Mouse (Mus musculus): ENCODE data around the gene Atp5h. TPM values are rescaled to one million over a fixed set of nuclear protein-coding genes. Genes with fewer than 3 reads are reported as not detected.
A peak's percentile ranks its signal among the peaks of the same experiment; 100 is the strongest.

The Atp5h gene
- total and polyA plus RNA-seq, 2 experiments from 2014 or later, result 1,040 to 4,106 TPM

GRCm38 (mm10) chr11:115377254-115377653, 42.5 kb downstream of the Atp5h start:
- H3K27me3 ChIP-seq (ENCODE audit: control insufficient read depth, insufficient read depth, low read length), result no peaks in the 10 kb centered on the region
- no peak for ATAC-seq (ENCODE audit: insufficient read depth, low read depth)
- H3K27ac ChIP-seq (ENCODE audit: low read depth), result no peak overlapping the region
- TF ChIP-seq CTCF (IDR thresholded peaks at IDR 0.05; ENCODE audit: low read depth) (no peak), EP300 (IDR thresholded peaks at IDR 0.05; ENCODE audit: low read depth) (no peak)
- no peak overlapping the region for H3K4me3 ChIP-seq (ENCODE audit: low read depth, low read length)
- WGBS, result 80% methylated on average over 4 of the region's 4 CpGs
- H3K36me3 ChIP-seq (replicated peaks; ENCODE audit: control insufficient read depth, insufficient read depth, low read length), result no peaks in the 10 kb centered on the region
- no peak for DNase-seq (ENCODE audit: low spot score)
- no peak overlapping the region for H3K4me2 ChIP-seq (ENCODE audit: low read depth, low read length)
- no peak overlapping the region for H3K9ac ChIP-seq (replicated peaks; ENCODE audit: low read depth, low read length)
- H3K9me3 ChIP-seq (replicated peaks; ENCODE audit: control insufficient read depth, low read length), result no peaks in the 10 kb centered on the region; the same call in 1 of the 2 replicates
- peaks cover 13% of the 10 kb centered on the region for H3K4me1 ChIP-seq (ENCODE audit: control insufficient read depth, insufficient read depth)

DNA sequence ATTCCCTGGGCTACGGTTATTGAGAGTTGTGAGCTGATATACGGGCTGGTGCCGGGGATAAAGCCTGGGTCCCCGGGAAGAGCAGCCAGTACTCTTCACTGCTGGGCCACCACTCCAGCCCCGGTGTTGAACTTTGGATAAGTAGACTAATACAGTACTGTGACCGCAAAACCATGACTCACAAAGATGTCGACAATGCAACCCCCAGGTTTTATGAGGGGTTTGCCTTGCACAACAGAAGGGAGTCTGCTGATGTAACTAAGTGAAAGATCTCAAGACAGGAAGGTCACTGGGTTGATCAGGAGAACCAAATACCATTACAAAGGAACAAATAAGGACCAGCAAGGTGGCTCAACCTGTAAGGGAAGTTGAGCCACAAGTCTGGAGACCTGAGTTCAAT, 43.0 kb downstream of the Atp5h start:
- no peak for DNase-seq (ENCODE audit: low spot score)
- Histone ChIP-seq H3K27me3 (ENCODE audit: control insufficient read depth, insufficient read depth, low read length) (no peaks in the 10 kb centered on the region), H3K4me3 (ENCODE audit: low read depth, low read length) (no peak overlapping the region), H3K4me1 (ENCODE audit: control insufficient read depth, insufficient read depth) (peaks cover 12% of the 10 kb centered on the region; the same call in 1 of the 2 replicates), H3K9me3 (replicated peaks; ENCODE audit: control insufficient read depth, low read length) (no peaks in the 10 kb centered on the region; the same call in 1 of the 2 replicates), H3K27ac (ENCODE audit: low read depth) (no peak overlapping the region), H3K9ac (replicated peaks; ENCODE audit: low read depth, low read length) (no peak overlapping the region), H3K4me2 (ENCODE audit: low read depth, low read length) (no peak overlapping the region), H3K36me3 (replicated peaks; ENCODE audit: control insufficient read depth, insufficient read depth, low read length) (no peaks in the 10 kb centered on the region)
- TF ChIP-seq CTCF (IDR thresholded peaks at IDR 0.05; ENCODE audit: low read depth) (no peak), EP300 (IDR thresholded peaks at IDR 0.05; ENCODE audit: low read depth) (no peak)
- no peak for ATAC-seq (ENCODE audit: insufficient read depth, low read depth)
- WGBS, result 65% methylated on average over 7 of the region's 7 CpGs

DNA sequence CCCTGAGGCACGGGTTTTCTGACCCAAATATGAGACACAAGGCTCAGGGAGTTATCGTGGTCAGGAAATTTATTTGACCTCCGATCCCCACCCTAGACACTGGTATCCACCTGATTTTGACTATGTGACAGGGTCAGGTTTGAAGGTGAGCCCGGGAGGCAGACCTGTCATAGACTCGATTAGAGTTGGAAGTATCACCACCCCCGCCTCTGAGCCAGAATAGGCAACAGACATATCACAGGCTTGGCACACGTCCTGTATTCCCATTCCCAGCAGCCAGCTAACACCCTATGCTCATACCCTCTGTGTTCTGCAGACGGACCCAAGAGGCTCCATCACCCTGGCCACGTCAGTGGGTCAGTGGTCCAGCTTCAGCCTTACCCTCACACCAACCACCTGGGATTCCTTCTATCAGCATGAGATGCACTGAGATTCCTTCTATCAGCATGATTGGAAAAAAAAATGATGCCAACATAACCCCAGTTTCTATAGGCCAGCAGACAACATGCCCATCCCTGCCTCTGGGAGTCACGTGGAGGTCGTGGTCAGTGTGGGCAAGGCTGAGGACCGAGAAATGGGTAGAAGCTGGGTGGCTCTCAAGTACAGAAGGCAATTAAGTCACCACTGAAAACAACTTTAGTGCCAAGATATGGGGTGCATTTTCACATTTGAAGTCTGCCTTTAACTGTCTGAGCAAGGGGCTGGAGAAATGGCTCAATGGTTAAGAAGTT, 44.9 kb downstream of the Atp5h start:
- Histone ChIP-seq H3K9me3 (replicated peaks; ENCODE audit: control insufficient read depth, low read length) (no peaks in the 10 kb centered on the region; the same call in 1 of the 2 replicates), H3K4me1 (ENCODE audit: control insufficient read depth, insufficient read depth) (peaks cover 12% of the 10 kb centered on the region; the same call in 1 of the 2 replicates), H3K36me3 (replicated peaks; ENCODE audit: control insufficient read depth, insufficient read depth, low read length) (no peaks in the 10 kb centered on the region), H3K9ac (replicated peaks; ENCODE audit: low read depth, low read length) (no peak overlapping the region), H3K4me3 (ENCODE audit: low read depth, low read length) (peak overlapping the region; percentile 28; the same call in 1 of the 2 replicates), H3K27me3 (ENCODE audit: control insufficient read depth, insufficient read depth, low read length) (0 out of 2 replicates have a peak, but pooled peaks cover under 1% of the 10 kb centered on the region), H3K4me2 (ENCODE audit: low read depth, low read length) (peak overlapping the region; percentile 61), H3K27ac (ENCODE audit: low read depth) (no peak overlapping the region)
- WGBS, result 40% methylated on average over 12 of the region's 12 CpGs
- TF ChIP-seq CTCF (IDR thresholded peaks at IDR 0.05; ENCODE audit: low read depth) (no peak), EP300 (IDR thresholded peaks at IDR 0.05; ENCODE audit: low read depth) (no peak)
- no peak for DNase-seq (ENCODE audit: low spot score)
- peak; percentile 28; the same call in 1 of the 2 replicates for ATAC-seq (ENCODE audit: insufficient read depth, low read depth)

- H3K4me1 ChIP-seq (ENCODE audit: control insufficient read depth, insufficient read depth), result peaks cover 12% of the 10 kb centered on the region; the same call in 1 of the 2 replicates
Measured at GRCm38 (mm10) chr11:115373805-115374694, 45.7 kb downstream of the Atp5h start.

GRCm38 (mm10) chr11:115372737-115373136, 47.0 kb downstream of the Atp5h start:
- 40% methylated on average over 2 of the region's 2 CpGs for WGBS

More at GRCm38 (mm10) chr11:115373805-115374694, 45.7 kb downstream of the Atp5h start:
- Histone ChIP-seq H3K9me3 (replicated peaks; ENCODE audit: control insufficient read depth, low read length) (no peaks in the 10 kb centered on the region; the same call in 1 of the 2 replicates), H3K4me2 (ENCODE audit: low read depth, low read length) (peak overlapping the region; percentile 61), H3K27ac (ENCODE audit: low read depth) (peak overlapping the region; percentile 3; the same call in 1 of the 2 replicates), H3K9ac (replicated peaks; ENCODE audit: low read depth, low read length) (no peak overlapping the region), H3K4me3 (ENCODE audit: low read depth, low read length) (peak overlapping the region; percentile 28), H3K36me3 (replicated peaks; ENCODE audit: control insufficient read depth, insufficient read depth, low read length) (no peaks in the 10 kb centered on the region), H3K27me3 (ENCODE audit: control insufficient read depth, insufficient read depth, low read length) (0 out of 2 replicates have a peak, but pooled peaks cover 6% of the 10 kb centered on the region)
- TF ChIP-seq EP300 (IDR thresholded peaks at IDR 0.05; ENCODE audit: low read depth) (no peak), CTCF (IDR thresholded peaks at IDR 0.05; ENCODE audit: low read depth) (no peak)
- peak; percentile 80 for ATAC-seq (ENCODE audit: insufficient read depth, low read depth)
- peak; percentile 56 for DNase-seq (ENCODE audit: low spot score)
- WGBS, result 2% methylated on average over 30 of the region's 30 CpGs

More at GRCm38 (mm10) chr11:115372737-115373136, 47.0 kb downstream of the Atp5h start:
- Histone ChIP-seq H3K27ac (ENCODE audit: low read depth) (no peak overlapping the region), H3K27me3 (ENCODE audit: control insufficient read depth, insufficient read depth, low read length) (0 out of 2 replicates have a peak, but pooled peaks cover 6% of the 10 kb centered on the region), H3K4me1 (ENCODE audit: control insufficient read depth, insufficient read depth) (peaks cover 12% of the 10 kb centered on the region; the same call in 1 of the 2 replicates), H3K36me3 (replicated peaks; ENCODE audit: control insufficient read depth, insufficient read depth, low read length) (no peaks in the 10 kb centered on the region), H3K9me3 (replicated peaks; ENCODE audit: control insufficient read depth, low read length) (no peaks in the 10 kb centered on the region), H3K4me3 (ENCODE audit: low read depth, low read length) (no peak overlapping the region), H3K4me2 (ENCODE audit: low read depth, low read length) (no peak overlapping the region), H3K9ac (replicated peaks; ENCODE audit: low read depth, low read length) (no peak overlapping the region)
- TF ChIP-seq CTCF (IDR thresholded peaks at IDR 0.05; ENCODE audit: low read depth), result no peak
- TF ChIP-seq EP300 (IDR thresholded peaks at IDR 0.05; ENCODE audit: low read depth), result no peak
- no peak for ATAC-seq (ENCODE audit: insufficient read depth, low read depth)
- DNase-seq (ENCODE audit: low spot score), result no peak
